Mouse (Mus musculus) left cerebral cortex, postnatal 36 days (tissue): ENCODE results near the gene Olfr279. TPM values are rescaled to one million over a fixed set of nuclear protein-coding genes. Genes with fewer than 3 reads are reported as not detected.

ENCODE experiments used
- DNase-seq, 2 experiments: peaks; one replicate each; pipeline ENCODE4 v3.0.0; 2021 to 2022; ENCODE audit warnings: low spot score in 2 of 2, mixed read lengths in 1 of 2
- intact Hi-C: fragments of 180-260 bp; cut with DNase I; formaldehyde crosslinking; loops from one replicate; pipeline ENCODE4 v1.15.1; 2025
- microRNA-seq: library from miRNA; unstranded; fragments of <30 nt; microRNA quantifications from one replicate; pipeline ENCODE4 v1.2.0, GENCODE M21; 2022
- total RNA-seq, 2 experiments: library from RNA; stranded (reverse); gene quantifications; 2 replicates each; pipeline ENCODE4 v1.2.3; 2021

Olfr279 gene
- total RNA-seq, 2 experiments from 2014 or later = not detected

GRCm38 (mm10) chr15:98537923-98538322, 45.7 kb downstream of the Olfr279 start:
- intact Hi-C loops = no loop called here

GRCm38 (mm10) chr15:98541064-98541463, 48.9 kb downstream of the Olfr279 start:
- intact Hi-C loops = no loop called here
- DNase-seq = no peak

More at GRCm38 (mm10) chr15:98537923-98538322, 45.7 kb downstream of the Olfr279 start:
- no peak for DNase-seq

GRCm38 (mm10) chr15:98543341-98543740, 51.1 kb downstream of the Olfr279 start:
- no peak for DNase-seq
- intact Hi-C loops = no loop called here

GRCm38 (mm10) chr15:98545151-98545550, 52.9 kb downstream of the Olfr279 start:
- intact Hi-C loops = no loop called here
- no peak for DNase-seq

- intact Hi-C loops = no loop called here
- no peak for DNase-seq
Observed at GRCm38 (mm10) chr15:98546843-98547242, 54.6 kb downstream of the Olfr279 start.

Small RNA genes lying within 50 kb of the gene (microRNA-seq; reads per million reads assigned to microRNA genes)
- gene Mir1291 = 5.3 reads per million, percentile 18 among the genes with 10 or more reads in this experiment

Other genes with a start within 250 kb of the Olfr279 start
- gene H1fnt, start 235.1 kb upstream of the Olfr279 start, total RNA-seq = not detected
- gene Zfp641, start 196.2 kb upstream of the Olfr279 start, total RNA-seq = 1 to 10 TPM; 6.7 to 7.5 TPM
- not detected for gene Olfr285, start 175.0 kb upstream of the Olfr279 start, total RNA-seq
- gene Olfr284, start 151.4 kb upstream of the Olfr279 start, total RNA-seq = not detected
- not detected for gene Olfr283, start 111.5 kb upstream of the Olfr279 start, total RNA-seq
- not detected for gene Olfr282, start 61.2 kb upstream of the Olfr279 start, total RNA-seq
- gene Olfr281, start 39.8 kb upstream of the Olfr279 start, total RNA-seq = not detected
- not detected for gene OR5BS1P, start 22.5 kb upstream of the Olfr279 start, total RNA-seq
- not detected for gene Lalba, start 9.7 kb upstream of the Olfr279 start, total RNA-seq
- 10 to 100 TPM; 58.9 to 60.9 TPM for gene Kansl2, start 41.9 kb downstream of the Olfr279 start, total RNA-seq
- gene Ccnt1, start 78.5 kb downstream of the Olfr279 start, total RNA-seq = 10 to 100 TPM; 37.0 to 45.6 TPM
- gene 4930415O20Rik, start 78.6 kb downstream of the Olfr279 start, total RNA-seq = not detected
- gene Adcy6, start 117.7 kb downstream of the Olfr279 start, total RNA-seq = 10 to 100 TPM; 41.5 to 58.4 TPM
- gene Cacnb3, start 138.4 kb downstream of the Olfr279 start, total RNA-seq = 100 to 1,000 TPM; 273 to 276 TPM
- 10 to 100 TPM; 80.2 to 82.7 TPM for gene Ddx23, start 170.5 kb downstream of the Olfr279 start, total RNA-seq
- gene Rnd1, start 185.1 kb downstream of the Olfr279 start, total RNA-seq = 10 to 100 TPM; 29.4 to 32.6 TPM
- gene Ccdc65, start 215.8 kb downstream of the Olfr279 start, total RNA-seq = 10 to 100 TPM; 12.5 to 14.4 TPM
- 1 to 10 TPM; 1.5 to 2.1 TPM for gene Fkbp11, start 235.8 kb downstream of the Olfr279 start, total RNA-seq